Mouse (Mus musculus) gastrocnemius, postnatal 4 days (tissue): ENCODE results near the gene Kansl2. TPM values are rescaled to one million over a fixed set of nuclear protein-coding genes. Genes with fewer than 3 reads are reported as not detected.
A peak's percentile ranks its signal among the peaks of the same experiment; 100 is the strongest.

ENCODE experiments used
- DNase-seq, 2 experiments: peaks; one replicate each; pipeline ENCODE4 v3.0.0; 2021 to 2022; ENCODE audit warnings: low spot score in 2 of 2, mixed read lengths in 2 of 2
- microRNA-seq: library from miRNA; unstranded; fragments of <30 nt; microRNA quantifications from one replicate; pipeline ENCODE4 v1.2.0, GENCODE M21; 2021
- total RNA-seq, 2 experiments: library from RNA; stranded (reverse); gene quantifications; 2 replicates each; pipeline ENCODE4 v1.2.3; 2021

The Kansl2 gene
- total RNA-seq, 2 experiments from 2014 or later = 75.4 to 83.9 TPM

- no peak for DNase-seq
Measured at GRCm38 (mm10) chr15:98506253-98506957, 27.7 kb downstream of the Kansl2 start.

- peak; percentile 59 to 75 for DNase-seq
Measured at GRCm38 (mm10) chr15:98504514-98504913, 29.6 kb downstream of the Kansl2 start.

- DNase-seq = no peak
Measured at GRCm38 (mm10) chr15:98503317-98503716, 30.7 kb downstream of the Kansl2 start.

- DNase-seq = no peak
Measured at GRCm38 (mm10) chr15:98497631-98498030, 36.4 kb downstream of the Kansl2 start.

- no peak for DNase-seq
Measured at GRCm38 (mm10) chr15:98492102-98492501, 42.0 kb downstream of the Kansl2 start, which contains the start of gene Olfr279. TSS of gene Olfr279 (plus strand) at chr15:98492402.

- no peak for DNase-seq
Measured at GRCm38 (mm10) chr15:98491332-98491731, 42.7 kb downstream of the Kansl2 start.

GRCm38 (mm10) chr15:98486433-98487021, 47.5 kb downstream of the Kansl2 start:
- DNase-seq = no peak

GRCm38 (mm10) chr15:98483907-98484886, 49.9 kb downstream of the Kansl2 start:
- DNase-seq = peak in 1 of 2 experiments; percentile 34

- no peak for DNase-seq
Measured at GRCm38 (mm10) chr15:98482701-98483100, 51.4 kb downstream of the Kansl2 start, which contains the start of gene Lalba. TSS of gene Lalba (minus strand) at chr15:98482721.

- DNase-seq = no peak
Measured at GRCm38 (mm10) chr15:98479568-98480102, 54.4 kb downstream of the Kansl2 start.

GRCm38 (mm10) chr15:98476281-98476680, 57.8 kb downstream of the Kansl2 start:
- DNase-seq = no peak

- DNase-seq = peak in 1 of 2 experiments; percentile 37
Measured at GRCm38 (mm10) chr15:98475382-98475781, 58.7 kb downstream of the Kansl2 start.

GRCm38 (mm10) chr15:98474958-98475357, 59.1 kb downstream of the Kansl2 start:
- DNase-seq = no peak

GRCm38 (mm10) chr15:98471539-98471938, 62.5 kb downstream of the Kansl2 start:
- DNase-seq = no peak

GRCm38 (mm10) chr15:98469596-98469995, 64.5 kb downstream of the Kansl2 start, which contains the start of gene OR5BS1P:
TSS of gene OR5BS1P (plus strand) at chr15:98469896.
- DNase-seq = no peak

Small RNA genes within 50 kb of the gene (microRNA-seq; reads per million reads assigned to microRNA genes)
- 1.9 reads per million for gene Mir1291

Other genes starting within 250 kb of the Kansl2 start
- 10 to 100 TPM in 1 of 2 experiments, 1 to 10 TPM in 1; 9.8 to 10.7 TPM for gene Zfp641, start 238.1 kb downstream of the Kansl2 start, total RNA-seq
- gene Olfr285, start 216.9 kb downstream of the Kansl2 start, total RNA-seq = not detected
- gene Olfr284, start 193.3 kb downstream of the Kansl2 start, total RNA-seq = not detected
- not detected for gene Olfr283, start 153.3 kb downstream of the Kansl2 start, total RNA-seq
- not detected for gene Olfr282, start 103.0 kb downstream of the Kansl2 start, total RNA-seq
- not detected for gene Olfr281, start 81.7 kb downstream of the Kansl2 start, total RNA-seq
- not detected for gene OR5BS1P, start 64.4 kb downstream of the Kansl2 start, total RNA-seq
- not detected for gene Lalba, start 51.5 kb downstream of the Kansl2 start, total RNA-seq
- gene Olfr279, start 41.9 kb downstream of the Kansl2 start, total RNA-seq = not detected
- gene Ccnt1, start 36.7 kb upstream of the Kansl2 start, total RNA-seq = 10 to 100 TPM; 31.3 to 35.4 TPM
- under 1 TPM in 1 of 2 experiments, not detected in 1; 0.54 TPM for gene 4930415O20Rik, start 36.7 kb upstream of the Kansl2 start, total RNA-seq
- gene Adcy6, start 75.8 kb upstream of the Kansl2 start, total RNA-seq = 10 to 100 TPM; 56.6 to 60.6 TPM
- 10 to 100 TPM; 22.1 to 22.5 TPM for gene Cacnb3, start 96.6 kb upstream of the Kansl2 start, total RNA-seq
- 10 to 100 TPM; 62.5 to 67.3 TPM for gene Ddx23, start 128.6 kb upstream of the Kansl2 start, total RNA-seq
- gene Rnd1, start 143.2 kb upstream of the Kansl2 start, total RNA-seq = 1 to 10 TPM in 1 of 2 experiments, under 1 TPM in 1; 0.75 to 1.2 TPM
- gene Ccdc65, start 173.9 kb upstream of the Kansl2 start, total RNA-seq = not detected
- gene Fkbp11, start 193.9 kb upstream of the Kansl2 start, total RNA-seq = 10 to 100 TPM; 16.6 to 17.2 TPM
- 10 to 100 TPM; 30.8 to 31.7 TPM for gene Arf3, start 228.9 kb upstream of the Kansl2 start, total RNA-seq
- 1 to 10 TPM; 2.7 TPM for gene Wnt10b, start 243.9 kb upstream of the Kansl2 start, total RNA-seq